Mouse (Mus musculus) embryo, embryonic 10 days (tissue): ENCODE measurements around the gene Slc3a2.
"Not testable (repeated sequence)": the region's sequence is repeated elsewhere in the genome, so short reads cannot be mapped to it uniquely, and the experiment has no call there.

Experiments
- DNase-seq: peaks from one replicate; pipeline ENCODE4 v3.0.0-alpha.2; 2015; ENCODE audit warnings: low spot score

Slc3a2 gene

DNA sequence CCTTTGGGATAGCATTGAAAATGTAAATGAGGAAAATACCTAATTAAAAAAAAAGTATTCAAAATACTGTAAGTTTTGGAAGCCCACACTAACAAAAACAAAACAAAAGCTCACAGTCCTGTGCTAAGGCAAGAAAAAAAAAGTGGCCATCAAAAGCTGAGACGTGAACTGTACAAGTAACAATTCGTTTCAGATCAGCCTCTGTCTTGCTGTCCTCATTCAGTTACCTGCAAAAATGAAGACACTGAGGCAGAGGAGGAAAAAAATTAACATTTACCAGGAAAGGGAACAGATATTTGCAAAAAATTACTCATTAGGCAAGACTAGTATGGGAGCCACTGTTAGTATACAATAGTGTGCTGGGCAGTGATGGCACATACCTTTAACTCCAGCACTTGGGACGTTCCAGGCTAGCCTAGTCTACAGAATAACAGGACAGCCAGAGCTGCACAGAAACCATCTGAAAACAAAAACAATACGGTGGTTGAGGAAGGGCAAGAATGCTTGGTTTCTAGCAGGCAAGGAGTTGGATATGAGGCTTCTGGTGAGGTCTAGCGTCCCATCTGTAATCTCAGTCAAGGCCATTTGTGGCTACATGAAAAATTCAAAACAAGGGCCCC lies 4.4 kb upstream of the Slc3a2 start:
- DNase-seq, result peak; percentile 58

DNA sequence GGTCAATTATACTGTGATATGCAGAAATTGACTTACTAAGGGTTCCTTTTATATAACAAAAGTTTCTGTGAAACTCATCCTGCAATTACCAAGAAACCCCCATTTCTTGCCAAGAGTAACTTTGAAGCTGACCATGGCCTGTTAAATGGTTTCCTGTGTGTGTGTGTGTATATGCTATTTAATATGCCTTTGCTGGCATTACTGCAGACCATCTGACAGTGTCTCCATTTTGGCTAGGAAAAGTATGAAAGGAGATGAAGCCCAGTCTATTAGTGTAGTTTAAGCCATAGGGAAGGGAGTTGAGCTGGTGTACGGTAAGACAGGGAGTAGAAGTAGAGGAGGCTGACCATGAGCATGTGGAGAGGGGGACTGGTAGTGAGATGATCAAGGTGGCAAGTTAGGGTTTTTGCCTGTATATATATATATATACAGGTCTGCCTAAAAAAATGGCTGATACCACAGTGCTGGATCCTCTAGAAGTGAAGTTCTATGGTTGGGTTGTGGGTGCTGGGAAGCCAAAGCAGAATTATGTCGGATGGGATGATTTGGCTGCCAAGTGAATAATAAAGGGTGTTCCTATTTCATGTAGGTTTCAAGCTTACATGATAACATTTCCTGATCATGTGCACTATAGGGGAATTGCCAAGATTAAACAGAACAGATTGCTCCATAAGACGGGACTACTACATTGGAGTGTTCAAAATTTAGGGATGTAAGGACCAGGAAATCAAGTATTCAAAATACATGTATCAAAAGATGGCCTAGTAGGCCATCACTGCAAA lies 3.6 kb upstream of the Slc3a2 start:
- peak; percentile 48 for DNase-seq

DNA sequence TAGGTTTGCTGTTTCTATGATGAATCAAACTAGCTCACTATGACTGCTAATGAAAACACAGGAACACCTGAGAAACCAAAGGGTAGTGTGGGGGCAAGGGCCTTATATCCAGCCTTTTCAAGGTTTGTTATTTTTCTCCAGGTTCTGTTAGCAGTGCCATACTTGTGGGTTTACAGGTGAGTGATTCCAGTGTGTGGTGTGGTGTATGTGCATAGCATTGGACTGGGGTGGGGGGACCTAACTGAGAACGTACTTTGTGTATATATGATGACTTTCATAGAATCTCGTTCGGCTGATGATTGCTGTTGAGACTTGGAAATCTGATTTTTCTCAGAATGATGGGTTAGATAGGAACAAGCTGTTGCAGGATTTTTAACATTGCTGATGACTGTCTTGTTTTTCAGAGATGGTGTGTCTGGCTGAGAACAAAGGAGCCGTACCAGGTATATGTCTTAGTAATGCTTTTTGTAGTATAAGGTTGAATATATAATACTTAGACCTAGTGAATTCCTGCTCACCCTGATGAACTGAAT lies 2.0 kb upstream of the Slc3a2 start:
- no peak for DNase-seq

DNA sequence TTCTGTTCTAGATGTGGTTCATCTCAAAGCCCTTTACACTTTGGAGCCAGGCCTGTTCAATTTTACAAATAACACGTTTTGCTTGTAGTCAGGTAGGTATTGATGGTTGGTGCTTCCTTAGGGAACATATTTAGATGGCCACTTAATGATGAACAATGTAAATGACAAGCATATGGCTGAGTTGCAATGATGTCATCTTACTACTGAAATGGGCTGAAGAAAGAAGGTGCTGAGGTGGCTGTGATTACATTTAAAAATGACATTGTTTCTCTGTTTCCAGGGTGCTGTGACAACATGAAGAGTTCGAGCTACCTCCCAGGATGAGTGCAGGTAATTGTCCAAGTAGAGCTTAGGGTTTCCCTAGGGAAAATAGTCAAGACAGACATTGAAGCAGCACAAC lies 1.2 kb upstream of the Slc3a2 start:
- DNase-seq, result no peak

DNA sequence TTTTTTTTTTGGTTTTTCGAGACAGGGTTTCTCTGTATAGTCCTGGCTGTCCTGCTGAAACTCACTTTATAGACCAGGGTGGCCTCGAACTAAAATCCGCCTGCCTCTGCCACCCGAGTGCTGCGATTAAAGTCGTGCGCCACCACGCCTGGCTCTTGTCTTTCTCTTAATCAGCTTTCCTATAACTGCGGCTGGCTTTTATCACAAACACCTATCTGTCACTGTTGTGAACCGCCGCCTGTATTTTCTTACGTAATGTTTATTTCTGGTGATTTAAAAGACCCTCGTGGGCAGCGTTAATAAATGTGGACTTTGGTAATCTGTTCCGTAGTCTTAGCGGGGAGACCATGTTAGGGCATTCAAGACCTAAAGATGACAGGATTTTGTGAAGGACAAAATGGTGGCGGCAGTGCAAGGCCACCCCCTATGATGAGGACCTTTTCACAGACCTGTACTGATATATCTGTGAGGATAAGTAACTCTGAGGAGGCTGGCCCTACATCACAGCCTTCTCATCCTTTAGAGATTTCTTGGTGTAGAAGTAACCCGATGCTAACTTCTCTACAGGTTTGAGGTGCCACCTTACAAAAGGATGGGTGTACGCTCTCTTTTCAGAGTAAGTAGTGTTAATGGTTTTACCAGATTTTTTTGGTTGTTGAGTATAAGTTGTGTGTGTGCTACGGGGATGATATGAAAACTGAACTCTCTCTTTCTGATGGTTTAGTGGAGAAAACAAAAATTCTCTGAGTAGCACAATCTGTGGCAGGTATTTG lies 591 bp upstream of the Slc3a2 start:
- peak; percentile 37 for DNase-seq

DNA sequence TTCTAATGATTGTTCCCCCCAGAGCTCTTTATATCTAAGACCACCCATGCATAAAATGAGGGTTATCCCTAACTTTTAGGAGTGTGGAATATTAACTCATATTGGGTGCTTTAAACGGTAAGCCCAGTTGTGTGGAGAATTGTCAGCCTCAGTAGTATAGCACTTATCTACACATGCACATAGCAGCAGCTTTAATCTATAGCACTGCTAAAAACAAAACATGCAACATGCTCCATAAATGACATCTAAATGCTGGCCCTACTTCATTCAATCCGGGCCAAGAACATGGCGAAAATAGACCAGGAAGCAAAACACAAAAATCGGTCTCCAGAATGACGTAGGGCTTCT lies 636 bp downstream of the Slc3a2 start:
- no peak for DNase-seq

DNA sequence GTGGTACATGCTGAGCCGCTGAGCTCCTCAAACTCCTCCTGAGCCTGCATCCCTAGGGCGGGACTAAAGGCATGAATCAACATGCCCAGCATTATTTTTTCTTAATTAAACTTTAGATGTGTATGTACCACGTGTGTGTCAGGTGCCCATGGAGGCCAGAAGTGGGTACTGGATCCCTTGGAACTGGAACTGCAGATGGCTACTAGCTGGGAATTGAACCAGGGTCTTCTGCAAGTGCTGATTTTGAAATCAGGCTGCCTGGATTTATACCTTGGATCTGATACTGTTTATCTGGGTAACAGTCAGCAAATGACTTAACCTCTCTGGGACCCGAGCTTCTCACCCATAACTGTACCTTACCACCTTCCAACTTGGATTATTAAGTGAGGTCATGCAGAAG lies 1.1 kb downstream of the Slc3a2 start:
- no peak for DNase-seq

DNA sequence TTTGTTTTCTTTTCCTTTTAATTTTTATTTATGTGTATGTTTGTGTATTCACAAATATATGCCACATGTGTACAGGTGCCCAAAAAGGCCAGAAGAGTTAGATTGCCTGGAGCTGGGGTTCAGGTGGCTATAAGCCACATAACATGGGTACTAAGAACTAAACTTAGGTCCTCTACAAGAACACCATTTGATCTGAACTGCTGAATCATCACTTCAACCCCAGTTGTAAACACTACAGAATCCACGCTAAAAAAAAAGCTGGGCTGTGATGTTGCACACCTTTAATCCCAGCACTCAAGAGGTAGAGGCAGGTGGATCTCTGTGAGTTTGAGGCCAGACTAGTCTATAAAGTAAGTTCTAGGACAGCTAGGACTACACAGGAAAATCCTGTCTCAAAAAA lies 1.8 kb downstream of the Slc3a2 start:
- DNase-seq, result no peak

DNA sequence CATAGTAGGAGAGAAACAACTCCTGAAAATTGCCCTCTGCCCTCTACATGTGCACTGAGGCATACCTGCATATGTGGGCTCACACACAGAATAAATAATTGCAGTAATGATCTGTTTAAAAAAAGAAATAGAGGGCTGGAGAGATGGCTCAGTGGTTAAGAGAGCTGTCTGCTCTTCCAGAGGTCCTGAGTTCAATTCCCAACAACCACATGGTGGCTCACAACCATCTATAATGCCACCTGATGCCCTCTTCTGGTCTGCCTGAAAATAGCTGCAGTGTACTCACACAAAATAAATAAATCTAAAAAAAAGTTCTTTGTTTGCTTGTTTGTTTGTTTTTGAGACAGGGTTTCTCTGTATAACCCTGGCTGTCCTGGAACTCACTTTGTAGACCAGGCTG lies 4.1 kb downstream of the Slc3a2 start:
- not testable (repeated sequence) for DNase-seq

DNA sequence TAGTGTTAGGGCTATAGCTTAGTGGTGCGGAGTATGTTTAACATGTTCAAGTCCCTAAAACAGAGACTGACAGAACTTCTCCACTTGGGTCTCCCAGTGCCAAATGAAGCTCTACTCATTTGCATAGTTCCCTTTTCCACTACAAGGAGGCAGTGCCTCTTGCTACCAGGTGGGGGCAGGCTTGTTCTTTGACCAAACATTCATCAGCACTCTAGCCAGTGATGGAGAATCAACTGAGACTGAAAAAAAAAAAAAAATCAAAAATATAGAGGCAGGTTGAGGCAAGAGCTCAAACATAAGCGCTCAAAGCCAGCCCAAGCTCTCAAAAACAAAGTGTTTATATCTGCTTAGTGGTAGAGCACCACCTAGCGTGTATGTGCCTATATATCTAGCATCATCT lies 4.8 kb downstream of the Slc3a2 start:
- DNase-seq, result peak; percentile 77

DNA sequence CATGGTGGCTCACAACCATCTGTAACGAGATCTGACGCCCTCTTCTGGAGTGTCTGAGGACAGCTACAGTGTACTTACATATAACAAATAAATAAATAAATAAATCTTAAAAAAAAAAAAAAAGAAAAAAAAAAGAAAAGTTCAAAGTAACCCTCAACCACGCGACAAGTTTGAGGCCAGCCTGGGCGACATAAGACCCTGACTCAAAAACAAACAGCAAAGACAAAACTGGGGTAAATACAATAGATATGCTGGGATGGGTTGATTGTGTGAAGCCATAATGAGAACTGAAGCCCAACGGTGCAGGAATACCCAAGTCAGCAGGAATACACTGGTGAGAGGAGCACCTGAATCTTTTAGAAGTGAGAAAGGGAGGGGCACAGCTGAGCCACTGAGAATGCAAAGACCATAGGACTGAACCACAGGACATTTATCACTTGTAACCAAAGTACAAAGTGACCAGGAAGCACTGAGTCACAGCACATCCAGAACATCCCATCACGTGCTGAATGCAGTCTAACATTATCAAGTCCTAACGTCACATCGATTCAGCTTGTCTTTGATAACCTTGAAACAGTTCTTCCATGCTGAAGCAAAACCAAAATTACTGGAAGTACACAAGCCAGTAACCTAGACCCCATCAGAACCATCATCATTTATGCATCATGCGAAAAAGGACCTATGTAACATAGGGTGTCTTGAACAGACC lies 6.2 kb downstream of the Slc3a2 start:
- no peak for DNase-seq

DNA sequence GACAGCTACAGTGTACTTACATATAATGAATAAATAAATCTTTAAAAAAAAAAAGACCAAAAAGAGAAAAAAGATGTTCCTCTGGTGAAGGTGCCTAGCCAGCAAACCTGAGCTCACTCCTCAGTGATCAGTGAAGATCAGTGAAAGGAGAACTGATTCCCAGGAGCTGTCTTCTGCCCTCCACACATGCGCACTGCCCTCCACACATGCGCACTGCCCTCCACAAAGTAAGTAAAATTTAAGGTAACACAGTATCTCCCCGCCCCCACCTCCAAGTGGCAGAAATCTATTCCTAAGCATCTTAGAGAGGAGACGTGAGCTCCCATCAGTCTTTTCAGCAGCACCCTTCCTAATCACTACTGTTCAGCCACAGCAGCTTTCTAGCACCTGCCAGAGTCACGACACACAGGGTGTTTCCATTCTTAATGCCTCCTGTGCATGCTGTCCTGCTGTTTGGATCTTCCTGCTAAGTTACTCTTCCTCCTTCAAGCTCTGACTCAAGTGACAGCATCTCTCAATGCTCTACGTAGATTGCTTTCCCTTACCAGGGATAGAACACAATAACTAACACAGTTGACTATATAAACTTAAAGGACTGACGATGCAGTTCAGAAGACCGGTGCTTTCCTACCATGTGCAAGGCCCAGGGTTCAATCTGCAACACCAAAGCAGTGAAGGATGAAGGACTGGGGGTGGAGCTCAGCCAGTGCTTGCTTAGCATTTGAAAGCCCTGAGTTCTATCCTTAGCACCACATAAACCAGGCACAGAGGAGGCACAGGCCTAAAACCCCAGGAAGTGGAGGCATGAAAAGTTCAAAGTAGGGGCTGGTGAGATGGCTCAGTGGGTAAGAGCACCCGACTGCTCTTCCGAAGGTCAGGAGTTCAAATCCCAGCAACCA lies 7.1 kb downstream of the Slc3a2 start:
- DNase-seq, result no peak

DNA sequence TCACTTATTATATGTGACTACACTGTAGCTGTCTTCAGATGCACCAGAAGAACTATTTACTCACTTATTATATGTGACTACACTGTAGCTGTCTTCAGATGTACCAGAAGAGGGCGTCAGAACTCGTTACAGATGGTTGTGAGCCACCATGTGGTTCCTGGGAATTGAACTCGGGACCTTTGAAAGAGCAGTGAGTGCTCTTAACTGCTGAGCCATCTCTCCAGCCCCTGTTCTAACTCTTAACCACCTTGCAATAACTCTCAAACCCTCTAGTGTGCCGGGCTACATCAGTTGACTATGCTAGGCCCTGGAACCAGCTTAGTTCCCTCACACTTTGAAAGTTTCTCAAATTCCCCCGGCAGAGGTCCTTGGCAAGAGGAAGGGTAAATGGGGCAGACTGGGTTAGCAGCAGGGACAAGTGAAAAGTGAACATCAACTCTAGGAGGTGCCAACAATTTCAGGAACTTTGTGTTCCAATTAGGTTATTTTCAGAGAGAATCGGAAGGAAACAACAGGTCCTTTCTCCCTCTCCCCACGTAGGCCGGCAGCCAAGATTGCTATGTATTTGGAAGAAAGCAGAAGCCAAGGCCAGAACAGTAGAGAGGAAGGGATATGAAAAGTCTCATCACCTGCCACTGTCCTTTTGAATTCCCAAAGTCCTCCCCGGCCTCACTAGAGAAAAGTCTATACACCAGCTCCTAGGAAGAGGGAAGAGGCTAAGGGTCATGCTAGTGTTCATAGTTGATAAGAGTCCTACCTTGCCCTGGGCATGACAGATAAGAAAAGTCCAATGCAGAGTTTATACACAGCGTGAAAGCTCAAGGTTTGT lies 8.3 kb downstream of the Slc3a2 start:
- no peak for DNase-seq

DNA sequence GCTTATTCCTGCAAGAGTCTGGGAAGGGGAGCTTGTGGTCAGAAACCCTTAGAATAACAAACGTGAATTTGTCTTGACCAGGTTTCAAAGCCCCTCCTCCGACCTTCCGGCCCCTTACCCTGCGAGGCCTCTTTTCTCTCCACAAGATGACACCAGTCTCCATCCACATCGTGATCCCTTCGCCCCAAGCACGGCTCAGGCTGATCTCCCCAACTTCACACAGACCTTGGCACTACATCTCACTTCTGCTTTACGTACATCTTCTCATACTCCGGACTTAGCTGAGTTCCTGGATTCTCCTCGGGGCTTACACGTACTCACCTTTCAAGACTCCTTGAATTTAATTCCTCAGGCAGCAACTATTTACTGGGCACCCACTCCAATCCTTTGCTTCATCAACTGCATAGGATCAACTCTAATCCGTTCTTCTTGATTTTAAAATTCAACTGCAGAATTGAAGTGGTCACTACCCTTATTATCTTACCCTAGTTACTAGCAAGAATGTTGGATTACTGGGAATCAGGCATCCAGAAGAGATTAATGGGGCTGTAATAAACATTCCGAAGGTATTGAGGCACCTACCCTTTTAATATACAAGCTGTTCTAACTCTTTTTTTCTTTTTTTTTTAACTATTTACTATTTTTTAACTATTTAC lies 9.0 kb downstream of the Slc3a2 start:
- DNase-seq, result no peak

DNA sequence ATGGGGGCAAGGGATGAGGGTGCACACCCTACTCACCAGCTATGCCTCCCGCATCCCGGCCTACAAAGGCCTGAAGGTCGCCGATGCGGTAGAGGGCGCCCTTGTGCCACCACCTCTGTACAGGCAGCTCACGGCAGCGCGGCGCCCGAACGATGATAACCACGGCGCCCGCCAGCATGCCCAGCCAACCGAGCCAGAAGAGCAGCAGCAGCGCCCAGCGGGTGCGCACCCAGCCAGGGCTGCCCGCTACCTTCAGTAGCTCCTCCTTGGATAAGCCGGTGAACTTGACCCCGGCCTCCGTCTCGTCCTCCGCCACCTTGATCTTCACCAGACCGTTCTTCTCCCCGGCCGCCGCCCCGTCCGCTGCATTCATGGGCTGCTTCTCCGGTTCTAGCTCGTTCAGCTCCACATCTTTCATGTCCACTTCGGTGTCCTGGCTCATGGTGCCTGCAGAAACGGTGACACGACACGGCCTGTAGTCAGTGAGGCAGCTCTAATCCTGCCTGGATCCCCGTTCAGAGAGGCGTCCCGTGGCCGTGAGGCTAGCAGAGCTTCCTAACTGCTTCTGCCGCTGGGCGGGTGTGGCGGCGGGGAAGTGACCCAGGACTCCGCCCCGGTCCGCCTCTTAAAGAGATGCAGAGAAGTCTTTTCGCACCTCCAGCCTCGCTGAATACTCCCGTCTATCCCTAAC lies 9.7 kb downstream of the Slc3a2 start:
- peak; percentile 96 for DNase-seq

DNA sequence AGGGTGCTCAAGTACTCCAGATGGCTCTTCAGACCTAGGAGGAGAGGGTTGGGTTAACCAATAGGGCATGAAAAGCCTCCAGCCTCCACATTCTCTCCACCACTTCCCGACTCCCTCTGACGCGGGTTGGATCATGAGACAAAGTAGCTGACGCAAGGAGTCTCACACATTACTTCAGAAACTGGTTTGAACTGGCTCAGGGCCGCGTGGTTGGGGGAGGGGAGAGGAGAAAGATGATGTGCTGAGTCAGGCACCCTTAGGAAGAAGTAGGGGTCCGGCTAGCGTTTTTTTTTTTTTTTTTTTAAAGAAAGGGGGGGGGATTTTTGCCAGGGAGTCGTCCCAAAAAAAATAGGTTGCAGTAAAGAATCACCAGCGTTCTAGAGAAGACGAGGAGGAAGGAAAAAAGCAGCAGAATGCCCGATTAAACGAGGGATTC lies 10.3 kb downstream of the Slc3a2 start:
- peak; percentile 91 for DNase-seq

DNA sequence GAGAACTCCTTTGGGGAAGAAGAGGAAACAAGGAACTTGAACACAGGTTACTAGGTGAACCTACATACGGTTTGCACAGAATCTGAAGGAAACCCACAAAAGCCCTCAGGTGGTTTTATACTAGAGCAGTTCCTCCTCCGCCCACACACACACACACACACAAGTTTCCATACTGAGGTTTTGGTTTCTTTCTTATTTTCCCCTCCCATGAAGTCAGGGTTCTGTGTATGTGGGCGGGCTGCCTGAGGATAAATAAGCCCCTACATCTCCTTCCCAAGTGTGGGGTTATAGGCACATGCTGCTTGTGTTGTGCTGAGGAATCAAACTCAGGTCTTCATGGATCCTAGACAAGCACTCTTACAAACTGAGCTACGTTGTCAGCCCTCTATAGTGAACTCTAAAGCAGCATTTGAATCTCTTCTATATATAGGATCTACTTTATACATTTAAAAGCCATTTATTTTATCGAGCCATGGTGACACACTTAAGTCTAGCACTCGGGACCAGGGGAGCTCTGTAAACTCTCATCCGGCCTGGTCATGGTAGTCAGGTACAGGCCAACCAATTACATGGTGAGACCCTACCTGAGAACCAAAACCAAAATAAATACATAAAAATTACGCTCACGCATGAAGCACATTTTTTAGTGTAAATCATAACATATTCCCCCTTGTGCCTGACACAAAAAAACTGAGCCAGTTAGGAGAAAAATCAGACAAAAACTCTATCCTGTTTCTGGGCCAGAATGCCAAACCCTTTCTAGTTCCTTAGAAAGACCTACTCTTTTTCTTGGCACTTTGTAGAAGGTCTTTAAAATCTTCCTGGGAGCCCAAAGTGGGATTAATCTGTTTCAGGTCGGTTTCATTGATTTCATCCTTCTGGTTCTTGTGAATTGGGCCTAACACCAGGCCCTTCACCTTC lies 11.0 kb downstream of the Slc3a2 start:
- DNase-seq, result no peak

DNA sequence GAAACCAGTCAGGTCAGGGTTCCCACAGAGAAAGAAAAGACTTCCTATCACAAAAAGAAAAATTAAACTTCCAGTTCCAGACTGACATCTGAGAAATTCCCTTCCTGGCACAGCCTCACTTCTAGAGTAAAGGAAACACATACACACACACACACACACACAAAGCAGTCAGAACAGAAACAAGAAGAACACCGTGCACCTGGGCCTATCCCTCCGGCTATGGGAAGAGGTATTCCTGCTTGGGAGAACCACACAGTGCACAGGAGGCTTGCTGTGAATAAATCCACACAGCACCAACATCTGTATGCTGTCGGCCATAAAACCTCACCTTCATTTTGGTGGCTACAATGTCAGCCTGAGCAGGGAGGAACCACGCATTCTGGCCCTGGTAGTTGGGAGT lies 11.7 kb downstream of the Slc3a2 start:
- no peak for DNase-seq
